Mouse (Mus musculus): Measurements from ENCODE around the gene Enox1. TPM values are rescaled to one million over a fixed set of nuclear protein-coding genes. Genes with fewer than 3 reads are reported as not detected.

The Enox1 gene
- total and polyA plus RNA-seq, 3 experiments: not detected

DNA sequence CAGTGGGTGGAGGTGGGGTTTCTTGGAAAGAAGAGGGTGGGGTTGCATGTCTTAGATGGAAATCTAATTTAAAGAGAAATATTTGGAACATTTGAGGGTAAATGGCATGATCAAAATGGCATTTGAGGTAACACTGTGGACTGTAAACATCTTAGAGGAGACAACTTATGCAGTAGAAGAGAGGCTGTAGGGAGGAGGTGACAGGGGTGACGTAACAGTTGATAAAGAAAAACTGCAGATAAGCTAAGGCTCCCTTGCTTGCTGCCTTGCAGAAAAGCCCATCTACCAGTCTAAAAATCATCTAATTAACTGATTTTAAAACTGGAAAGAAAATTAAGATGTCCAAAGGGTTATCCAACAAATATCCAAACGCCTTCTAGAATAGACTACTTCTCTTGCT, 123.9 kb downstream of the Enox1 start:
- TF ChIP-seq POLR2AphosphoS2 (IDR thresholded peaks at IDR 0.05; ENCODE audit: low read depth, low read length): no peak
- no peak for TF ChIP-seq MAZ (IDR thresholded peaks at IDR 0.05; ENCODE audit: low read depth, low read length)
- no peak for TF ChIP-seq CHD2 (IDR thresholded peaks at IDR 0.05; ENCODE audit: low read length)
- no peak for TF ChIP-seq HCFC1 (IDR thresholded peaks at IDR 0.05; ENCODE audit: low read depth, low read length)
- TF ChIP-seq ZC3H11A (IDR thresholded peaks at IDR 0.05; ENCODE audit: low read depth, low read length): no peak
- no peak for TF ChIP-seq USF2 (conservative IDR thresholded peaks at IDR 0.05; ENCODE audit: low read depth, low read length)
- TF ChIP-seq SIN3A (IDR thresholded peaks at IDR 0.05; ENCODE audit: low read length): no peak
- no peak for TF ChIP-seq ETS1 (conservative IDR thresholded peaks at IDR 0.05; ENCODE audit: low read depth, low read length)
- TF ChIP-seq POLR2A (IDR thresholded peaks at IDR 0.05; ENCODE audit: low read depth, low read length): no peak
- TF ChIP-seq MAX (IDR thresholded peaks at IDR 0.05; ENCODE audit: low read length): no peak
- TF ChIP-seq RCOR1 (conservative IDR thresholded peaks at IDR 0.05; ENCODE audit: low read depth, low read length): no peak
- no peak for TF ChIP-seq EP300 (IDR thresholded peaks at IDR 0.05; ENCODE audit: low read length)
- TF ChIP-seq RAD21 (IDR thresholded peaks at IDR 0.05; ENCODE audit: low read depth, low read length): no peak
- no peaks in the 10 kb centered on the region for H3K36me3 ChIP-seq (replicated peaks in 1 of 2; ENCODE audit: control insufficient read depth in 1 of 2, insufficient read depth in 1 of 2, low read length in 1 of 2)
- no peaks in the 10 kb centered on the region for H3K27me3 ChIP-seq (replicated peaks)
- in situ Hi-C loops (cut with MboI; ENCODE audit: low pct_ligation_motif_present, low pct_unique_long_range_greater_than_20kb, low sequenced_read_pairs): no loop called here
- dilution Hi-C loops (cut with MboI; ENCODE audit: extremely low pct_ligation_motif_present, extremely low pct_unique_long_range_greater_than_20kb, low sequenced_read_pairs): no loop called here
- H3K4me1 ChIP-seq (ENCODE audit: control insufficient read depth in 1 of 2, insufficient read depth in 2 of 2): no peaks in the 10 kb centered on the region
- no peaks in the 10 kb centered on the region for H3K79me2 ChIP-seq (replicated peaks; ENCODE audit: control insufficient read depth, extremely low read depth, insufficient read depth, poor library complexity, severe bottlenecking)
- H3K9ac ChIP-seq (ENCODE audit: insufficient read depth, low read depth): no peak overlapping the region
- H3K4me2 ChIP-seq (ENCODE audit: insufficient read depth, low read depth, poor library complexity, severe bottlenecking): no peak overlapping the region
- H3K9me3 ChIP-seq (replicated peaks; ENCODE audit: low read length): peaks cover 75% of the 10 kb centered on the region
- no peak overlapping the region for H3K27ac ChIP-seq (ENCODE audit: insufficient read depth, low read depth)
- H3K4me3 ChIP-seq (replicated peaks in 1 of 3; ENCODE audit: low read depth in 2 of 3, low read length in 2 of 3, poor library complexity in 1 of 3): no peak overlapping the region
- no peak for DNase-seq (ENCODE audit: extremely low read depth)

DNA sequence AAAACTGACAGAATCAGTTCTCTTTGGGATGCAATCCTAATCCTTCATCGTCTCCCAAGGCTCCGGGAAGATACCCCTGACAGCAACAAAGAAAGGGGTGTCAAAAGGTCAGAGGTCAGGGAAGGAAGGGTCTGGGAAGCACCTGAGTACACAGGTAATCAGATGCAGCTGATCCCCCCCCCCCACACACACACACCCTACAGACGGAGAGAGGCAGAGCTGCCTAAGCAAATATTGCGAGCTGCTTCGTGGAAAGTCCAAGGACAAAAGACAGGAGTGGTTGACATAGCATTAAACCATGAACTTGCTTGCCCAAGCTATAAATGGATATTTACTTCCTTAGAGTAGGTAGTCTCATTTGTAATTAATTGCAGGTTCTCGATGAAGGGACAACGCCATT, 124.3 kb downstream of the Enox1 start:
- Histone ChIP-seq H3K79me2 (replicated peaks; ENCODE audit: control insufficient read depth, extremely low read depth, insufficient read depth, poor library complexity, severe bottlenecking) (no peaks in the 10 kb centered on the region), H3K27ac (ENCODE audit: insufficient read depth, low read depth) (no peak overlapping the region)
- in situ Hi-C loops (cut with MboI; ENCODE audit: low pct_ligation_motif_present, low pct_unique_long_range_greater_than_20kb, low sequenced_read_pairs): no loop called here

More for the DNA sequence above, 124.3 kb downstream of the Enox1 start:
- Histone ChIP-seq H3K9me3 (replicated peaks; ENCODE audit: low read length) (peaks cover 75% of the 10 kb centered on the region), H3K4me3 (replicated peaks in 1 of 3; ENCODE audit: low read depth in 2 of 3, low read length in 2 of 3, poor library complexity in 1 of 3) (no peak overlapping the region), H3K36me3 (replicated peaks in 1 of 2; ENCODE audit: control insufficient read depth in 1 of 2, insufficient read depth in 1 of 2, low read length in 1 of 2) (no peaks in the 10 kb centered on the region), H3K4me1 (ENCODE audit: control insufficient read depth in 1 of 2, insufficient read depth in 2 of 2) (no peaks in the 10 kb centered on the region), H3K27me3 (replicated peaks) (no peaks in the 10 kb centered on the region), H3K4me2 (ENCODE audit: insufficient read depth, low read depth, poor library complexity, severe bottlenecking) (no peak overlapping the region), H3K9ac (ENCODE audit: insufficient read depth, low read depth) (no peak overlapping the region)
- no peak for DNase-seq (ENCODE audit: extremely low read depth)
- dilution Hi-C loops (cut with MboI; ENCODE audit: extremely low pct_ligation_motif_present, extremely low pct_unique_long_range_greater_than_20kb, low sequenced_read_pairs): no loop called here
- no peak for TF ChIP-seq E2F4 (IDR thresholded peaks at IDR 0.05; ENCODE audit: insufficient replicate concordance, low read depth, low read length)
- no peak for TF ChIP-seq GABPA (IDR thresholded peaks at IDR 0.05; ENCODE audit: insufficient replicate concordance, low read depth, low read length)
- TF ChIP-seq MYC (IDR thresholded peaks at IDR 0.05; ENCODE audit: low read depth, low read length): no peak
- no peak for TF ChIP-seq BHLHE40 (IDR thresholded peaks at IDR 0.05; ENCODE audit: low read depth, low read length)
- no peak for TF ChIP-seq MXI1 (IDR thresholded peaks at IDR 0.05; ENCODE audit: low read depth, low read length)
- TF ChIP-seq TBP (conservative IDR thresholded peaks at IDR 0.05; ENCODE audit: low read depth, low read length): no peak
- TF ChIP-seq SIN3A (IDR thresholded peaks at IDR 0.05; ENCODE audit: low read length): no peak
- TF ChIP-seq RCOR1 (conservative IDR thresholded peaks at IDR 0.05; ENCODE audit: low read depth, low read length): no peak
- no peak for TF ChIP-seq KAT2A (IDR thresholded peaks at IDR 0.05; ENCODE audit: insufficient replicate concordance, low read length)
- no peak for TF ChIP-seq MEF2A (IDR thresholded peaks at IDR 0.05; ENCODE audit: borderline replicate concordance, low read depth, low read length)
- no peak for TF ChIP-seq SMC3 (IDR thresholded peaks at IDR 0.05; ENCODE audit: low read depth, low read length)
- TF ChIP-seq NRF1 (IDR thresholded peaks at IDR 0.05; ENCODE audit: low read depth, low read length): no peak
- TF ChIP-seq CHD1 (IDR thresholded peaks at IDR 0.05; ENCODE audit: low read depth, low read length): no peak
- TF ChIP-seq TCF12 (IDR thresholded peaks at IDR 0.05; ENCODE audit: low read depth, low read length): no peak
- no peak for TF ChIP-seq NELFE (IDR thresholded peaks at IDR 0.05; ENCODE audit: low read depth, low read length)
- TF ChIP-seq JUND (conservative IDR thresholded peaks at IDR 0.05; ENCODE audit: low read depth, low read length): no peak
- TF ChIP-seq ZMIZ1 (IDR thresholded peaks at IDR 0.05; ENCODE audit: low read depth, low read length): no peak
- no peak for TF ChIP-seq JUN (IDR thresholded peaks at IDR 0.05; ENCODE audit: insufficient read depth, low read depth, low read length)
